Mouse (Mus musculus) CH12.LX (cell line): ENCODE results near the gene Rpl35.

Source experiments
- CTCF ChIP-seq, 2 experiments: IDR thresholded peaks in 1 of 2; conservative IDR thresholded peaks in 1 of 2; 2 replicates each; pipeline ENCODE4 v1.5.1; 2011 to 2012; ENCODE audit warnings: low read depth in 2 of 2, low read length in 2 of 2, improper control_type of control experiment in 1 of 2, inconsistent platforms in 1 of 2, mild to moderate bottlenecking in 1 of 2, moderate library complexity in 1 of 2
- KAT2A ChIP-seq: IDR thresholded peaks from 2 replicates; pipeline ENCODE4 v1.6.1; 2012; ENCODE audit warnings: low read length, improper control_type of control experiment, inconsistent platforms; ENCODE audit not compliant: insufficient replicate concordance
- MAFK ChIP-seq: IDR thresholded peaks from 2 replicates; pipeline ENCODE4 v1.6.1; 2011; ENCODE audit warnings: low read length, improper control_type of control experiment; ENCODE audit not compliant: insufficient replicate concordance
- POLR2A ChIP-seq: IDR thresholded peaks from 2 replicates; pipeline ENCODE4 v1.6.1; 2011; ENCODE audit warnings: low read depth, mild to moderate bottlenecking, improper control_type of control experiment, low read length
- ZMIZ1 ChIP-seq: IDR thresholded peaks from 2 replicates; pipeline ENCODE4 v1.6.1; 2012; ENCODE audit warnings: low read depth, mild to moderate bottlenecking, inconsistent platforms, low read length, improper control_type of control experiment
- ZNF384 ChIP-seq: IDR thresholded peaks from 2 replicates; pipeline ENCODE4 v1.6.1; 2012; ENCODE audit warnings: low read depth, low read length, improper control_type of control experiment, inconsistent platforms

DNA sequence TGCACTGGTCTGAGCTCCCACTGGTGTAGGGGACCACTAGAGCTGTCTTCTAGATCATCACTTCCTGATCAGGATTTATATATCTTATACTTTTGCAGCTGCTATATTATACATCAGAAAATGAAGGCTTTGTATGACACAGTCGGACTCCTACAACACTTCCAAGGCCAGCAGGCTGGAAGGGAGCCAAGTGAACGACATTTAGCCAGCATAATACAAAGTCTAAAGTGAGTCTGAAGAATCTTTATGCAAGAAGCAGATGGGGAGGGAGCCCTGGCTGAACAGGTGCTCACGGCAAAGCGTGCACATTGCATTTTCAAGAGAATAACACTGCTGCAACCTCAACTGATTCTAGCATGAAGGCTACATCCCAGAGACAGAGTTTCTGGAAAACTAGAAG, 13.0 kb downstream of the Rpl35 start:
- TF ChIP-seq POLR2A (no peak), CTCF (conservative IDR thresholded peaks at IDR 0.05 in 1 of 2, IDR thresholded peaks at IDR 0.05 in 1 of 2; ENCODE audit: low read depth in 2 of 2, low read length in 2 of 2) (no peak), ZMIZ1 (no peak), MAFK (no peak), ZNF384 (no peak), KAT2A (no peak)
